Mouse (Mus musculus): ENCODE data around the gene Osbpl8. TPM values are rescaled to one million over a fixed set of nuclear protein-coding genes. Genes with fewer than 3 reads are reported as not detected.

Gene Osbpl8
- 11.4 and 12.1 TPM in 2 replicates for polyA plus RNA-seq (2016; fragmentation: Nextera tagmentation; extraction: Ambion mirVana)

GRCm38 (mm10) chr10:111164304-111165218 is at the start of gene Osbpl8:
Osbpl8 (plus strand) TSS chr10:111164752.
- Histone ChIP-seq H3K4me1 (peaks cover 61% of the 10 kb centered on the region), H3K4me3 (peak within 1 kb of the TSS; percentile 97), H3K36me3 (no peaks in the 10 kb centered on the region), H3K9ac (peak within 1 kb of the TSS; percentile 99), H3K9me3 (replicated peaks) (no peaks in the 10 kb centered on the region), H3K4me2 (peak within 1 kb of the TSS; percentile 75), H3K27ac (peak within 1 kb of the TSS; percentile 97), H3K27me3 (replicated peaks) (no peaks in the 10 kb centered on the region)
- under 1% methylated on average over 82 of the region's 84 CpGs for WGBS (ENCODE audit: insufficient replicate concordance)
- ATAC-seq = peak; percentile 93

DNA sequence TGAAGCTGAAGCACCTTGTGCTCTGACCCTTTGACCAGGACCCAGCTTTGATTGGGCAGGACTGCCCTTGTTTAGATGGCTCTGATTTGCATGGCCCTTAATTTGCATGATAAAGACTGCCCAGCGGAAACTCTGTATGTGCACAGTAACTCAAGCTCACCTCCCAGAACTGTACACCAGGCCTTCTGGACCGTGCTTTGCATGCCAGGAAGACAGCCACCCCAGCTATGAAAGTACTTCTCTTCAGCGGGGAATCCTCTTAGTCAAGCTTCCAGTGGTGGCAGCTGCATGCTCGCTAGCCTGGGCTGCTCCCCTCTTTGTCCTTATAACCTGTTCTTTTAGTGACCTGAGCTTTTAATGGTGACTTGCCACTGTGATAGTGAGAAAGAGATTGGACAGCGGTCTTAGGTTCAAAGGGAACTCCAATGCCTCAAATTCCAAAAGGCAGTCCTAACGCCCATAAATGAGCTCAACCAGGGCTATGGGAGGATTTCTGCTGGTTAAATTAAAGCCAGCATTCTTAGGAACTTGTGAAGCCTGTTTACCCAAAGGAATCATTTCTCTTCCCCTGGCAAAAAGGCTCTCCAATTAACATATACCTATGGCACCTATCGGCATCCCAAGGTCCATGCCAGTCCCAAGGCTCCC is 47.2 kb upstream of the Osbpl8 start:
- no peak overlapping the region for H3K4me2 ChIP-seq
- H3K9ac ChIP-seq = no peak overlapping the region
- no peaks in the 10 kb centered on the region for H3K36me3 ChIP-seq
- no peak for ATAC-seq
- H3K27me3 ChIP-seq (replicated peaks) = no peaks in the 10 kb centered on the region
- WGBS (ENCODE audit: insufficient replicate concordance) = 73% methylated on average over 7 of the region's 7 CpGs
- no peak overlapping the region for H3K27ac ChIP-seq
- H3K4me3 ChIP-seq = no peak overlapping the region
- H3K9me3 ChIP-seq (replicated peaks) = no peaks in the 10 kb centered on the region
- H3K4me1 ChIP-seq = peaks cover 16% of the 10 kb centered on the region

DNA sequence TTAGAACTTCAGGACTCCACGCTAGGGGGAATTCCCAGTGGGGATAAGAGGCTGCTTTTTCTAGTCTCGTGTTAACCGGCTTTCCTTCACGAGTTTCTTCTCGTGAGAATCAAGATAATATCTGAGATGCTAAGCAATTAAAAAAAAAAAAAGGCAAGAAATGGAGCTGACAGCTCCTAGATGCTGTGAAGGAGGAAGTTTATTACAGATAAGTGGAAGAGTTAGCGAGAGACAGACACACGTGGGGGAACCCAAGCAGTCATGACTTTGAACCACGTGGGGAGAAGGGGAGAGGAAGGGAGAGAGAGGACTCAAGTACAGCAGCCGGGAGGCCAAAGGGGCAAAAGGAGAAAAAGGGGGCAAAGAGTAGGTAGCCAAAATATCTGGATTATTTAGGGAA is 46.3 kb upstream of the Osbpl8 start:
- Histone ChIP-seq H3K9ac (no peak overlapping the region), H3K4me2 (no peak overlapping the region), H3K36me3 (no peaks in the 10 kb centered on the region), H3K27me3 (replicated peaks) (no peaks in the 10 kb centered on the region), H3K27ac (no peak overlapping the region), H3K4me1 (peaks cover 19% of the 10 kb centered on the region), H3K9me3 (replicated peaks) (no peaks in the 10 kb centered on the region), H3K4me3 (no peak overlapping the region)
- WGBS (ENCODE audit: insufficient replicate concordance) = 47% methylated on average over 9 of the region's 9 CpGs
- no peak for ATAC-seq

DNA sequence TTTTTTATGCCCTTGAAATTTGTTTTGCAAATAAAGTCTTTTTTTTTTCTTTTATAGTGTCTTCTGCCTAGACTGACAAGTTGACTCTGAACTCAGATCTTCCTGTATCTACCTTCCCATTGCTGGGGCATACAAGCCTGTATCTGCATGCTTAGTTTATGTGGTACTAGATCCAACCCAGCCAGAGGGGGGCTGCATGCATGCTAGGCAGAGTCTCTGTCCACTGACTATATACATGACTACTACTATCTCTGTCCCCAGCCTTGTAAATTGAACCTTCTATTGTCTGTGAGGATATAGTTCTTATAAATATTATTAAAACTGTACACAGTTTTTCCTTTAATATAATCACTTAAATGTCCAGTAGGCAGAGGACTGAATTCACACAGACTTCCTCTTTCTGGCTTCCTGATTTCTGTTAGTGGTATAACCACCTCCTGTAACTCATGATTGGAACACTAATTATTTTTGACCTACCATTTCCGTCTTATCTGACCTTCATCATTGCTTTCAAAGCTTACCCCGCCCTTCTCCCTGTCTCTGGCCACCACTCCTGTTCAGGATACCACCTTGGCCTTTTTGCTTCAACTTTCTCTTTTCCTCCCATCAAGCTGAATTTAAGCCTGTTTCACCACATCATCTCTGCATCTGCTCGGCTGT is 45.4 kb upstream of the Osbpl8 start:
- peak overlapping the region; percentile 57; the same call in 1 of the 2 replicates for H3K27ac ChIP-seq
- ATAC-seq = peak; percentile 38

DNA sequence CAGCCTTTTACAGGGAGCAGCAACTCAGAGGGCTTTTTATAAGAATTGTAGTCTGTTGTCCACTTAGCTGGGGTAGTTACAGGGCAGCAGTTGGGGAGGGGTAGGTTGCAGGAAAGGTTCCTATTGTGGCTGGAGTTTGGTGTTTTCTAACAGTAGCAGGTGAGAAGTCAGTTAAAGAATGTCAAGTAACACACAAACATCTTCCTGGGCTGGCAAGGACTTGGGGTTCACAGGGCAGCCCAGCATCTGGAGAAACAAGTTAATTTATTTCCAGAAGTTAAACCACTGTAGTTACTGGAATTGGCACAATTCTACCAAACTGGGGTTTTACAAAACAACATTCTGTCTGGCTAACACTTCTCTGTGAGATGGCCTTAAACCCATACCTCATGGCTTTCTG is 44.8 kb upstream of the Osbpl8 start:
- Histone ChIP-seq H3K4me3 (no peak overlapping the region), H3K27ac (peak overlapping the region; percentile 57), H3K4me1 (peaks cover 27% of the 10 kb centered on the region), H3K36me3 (no peaks in the 10 kb centered on the region), H3K27me3 (replicated peaks) (no peaks in the 10 kb centered on the region), H3K4me2 (peak overlapping the region; percentile 19; the same call in 1 of the 2 replicates), H3K9me3 (replicated peaks) (no peaks in the 10 kb centered on the region), H3K9ac (no peak overlapping the region)
- ATAC-seq = no peak

More for the DNA sequence above, 45.4 kb upstream of the Osbpl8 start:
- H3K4me1 ChIP-seq = peaks cover 20% of the 10 kb centered on the region
- H3K4me2 ChIP-seq = peak overlapping the region; percentile 19; the same call in 1 of the 2 replicates
- H3K9me3 ChIP-seq (replicated peaks) = no peaks in the 10 kb centered on the region
- H3K27me3 ChIP-seq (replicated peaks) = no peaks in the 10 kb centered on the region
- no peaks in the 10 kb centered on the region for H3K36me3 ChIP-seq
- no peak overlapping the region for H3K4me3 ChIP-seq
- WGBS (ENCODE audit: insufficient replicate concordance) = 16% methylated on average over 3 of the region's 3 CpGs
- no peak overlapping the region for H3K9ac ChIP-seq

GRCm38 (mm10) chr10:111122864-111123398 is 41.6 kb upstream of the Osbpl8 start:
- no peak overlapping the region for H3K9ac ChIP-seq
- H3K4me2 ChIP-seq = no peak overlapping the region
- no peaks in the 10 kb centered on the region for H3K9me3 ChIP-seq (replicated peaks)
- no peak for ATAC-seq
- 57% methylated on average over 10 of the region's 10 CpGs for WGBS (ENCODE audit: insufficient replicate concordance)
- no peak overlapping the region for H3K27ac ChIP-seq
- no peak overlapping the region for H3K4me3 ChIP-seq
- no peaks in the 10 kb centered on the region for H3K36me3 ChIP-seq
- H3K27me3 ChIP-seq (replicated peaks) = no peaks in the 10 kb centered on the region
- H3K4me1 ChIP-seq = peaks cover 31% of the 10 kb centered on the region

GRCm38 (mm10) chr10:111124175-111124574 is 40.4 kb upstream of the Osbpl8 start:
- H3K4me2 ChIP-seq = no peak overlapping the region
- no peak overlapping the region for H3K4me3 ChIP-seq
- no peaks in the 10 kb centered on the region for H3K36me3 ChIP-seq
- H3K9me3 ChIP-seq (replicated peaks) = no peaks in the 10 kb centered on the region
- H3K9ac ChIP-seq = no peak overlapping the region
- no peak overlapping the region for H3K27ac ChIP-seq
- ATAC-seq = no peak
- H3K4me1 ChIP-seq = peaks cover 21% of the 10 kb centered on the region
- H3K27me3 ChIP-seq (replicated peaks) = no peaks in the 10 kb centered on the region
- 70% methylated on average over 7 of the region's 7 CpGs for WGBS (ENCODE audit: insufficient replicate concordance)

DNA sequence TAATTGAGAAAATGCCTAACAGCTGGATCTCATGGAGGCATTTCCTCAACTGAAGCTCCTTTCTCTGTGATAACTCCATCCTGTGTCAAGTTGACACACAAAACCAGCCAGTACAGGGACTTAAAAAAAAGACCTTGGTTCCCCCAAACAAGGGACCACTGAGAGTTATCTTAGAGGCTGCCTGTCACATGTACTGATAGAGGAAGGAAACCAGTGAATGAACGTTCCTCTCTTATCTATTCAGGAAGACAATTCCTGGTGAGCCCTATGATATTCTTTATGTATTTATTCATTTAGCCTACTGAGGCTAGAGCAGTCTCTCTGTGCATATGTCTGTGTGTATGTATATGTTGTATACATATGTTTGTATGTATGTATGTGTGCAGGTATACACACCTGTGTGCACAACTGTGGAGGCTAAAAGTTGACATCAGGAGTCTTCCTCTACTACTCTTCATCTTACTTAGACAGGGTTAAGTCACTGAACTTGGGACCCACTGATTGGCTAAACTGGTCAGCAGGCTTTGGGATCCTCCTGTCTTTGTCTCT is 39.7 kb upstream of the Osbpl8 start:
- H3K4me2 ChIP-seq = no peak overlapping the region
- WGBS (ENCODE audit: insufficient replicate concordance) = 0% methylated on average over 1 of the region's 1 CpGs
- H3K36me3 ChIP-seq = no peaks in the 10 kb centered on the region
- no peak overlapping the region for H3K4me3 ChIP-seq
- H3K4me1 ChIP-seq = peaks cover 15% of the 10 kb centered on the region
- no peaks in the 10 kb centered on the region for H3K9me3 ChIP-seq (replicated peaks)
- H3K27me3 ChIP-seq (replicated peaks) = no peaks in the 10 kb centered on the region
- no peak overlapping the region for H3K27ac ChIP-seq
- no peak overlapping the region for H3K9ac ChIP-seq
- ATAC-seq = peak; percentile 65

GRCm38 (mm10) chr10:111127388-111127787 is 37.2 kb upstream of the Osbpl8 start:
- ATAC-seq = no peak
- no peak overlapping the region for H3K4me2 ChIP-seq
- no peaks in the 10 kb centered on the region for H3K36me3 ChIP-seq
- 65% methylated on average over 10 of the region's 10 CpGs for WGBS (ENCODE audit: insufficient replicate concordance)
- no peak overlapping the region for H3K4me3 ChIP-seq
- no peaks in the 10 kb centered on the region for H3K27me3 ChIP-seq (replicated peaks)
- H3K9ac ChIP-seq = no peak overlapping the region
- peaks cover 15% of the 10 kb centered on the region for H3K4me1 ChIP-seq
- no peak overlapping the region for H3K27ac ChIP-seq
- H3K9me3 ChIP-seq (replicated peaks) = no peaks in the 10 kb centered on the region

GRCm38 (mm10) chr10:111128493-111128892 is 36.1 kb upstream of the Osbpl8 start:
- no peak overlapping the region for H3K9ac ChIP-seq
- H3K4me3 ChIP-seq = no peak overlapping the region
- no peak overlapping the region for H3K4me2 ChIP-seq
- H3K36me3 ChIP-seq = no peaks in the 10 kb centered on the region
- peaks cover 12% of the 10 kb centered on the region for H3K4me1 ChIP-seq
- no peak for ATAC-seq
- WGBS (ENCODE audit: insufficient replicate concordance) = 56% methylated on average over 3 of the region's 3 CpGs
- no peaks in the 10 kb centered on the region for H3K9me3 ChIP-seq (replicated peaks)
- H3K27me3 ChIP-seq (replicated peaks) = no peaks in the 10 kb centered on the region
- H3K27ac ChIP-seq = no peak overlapping the region

DNA sequence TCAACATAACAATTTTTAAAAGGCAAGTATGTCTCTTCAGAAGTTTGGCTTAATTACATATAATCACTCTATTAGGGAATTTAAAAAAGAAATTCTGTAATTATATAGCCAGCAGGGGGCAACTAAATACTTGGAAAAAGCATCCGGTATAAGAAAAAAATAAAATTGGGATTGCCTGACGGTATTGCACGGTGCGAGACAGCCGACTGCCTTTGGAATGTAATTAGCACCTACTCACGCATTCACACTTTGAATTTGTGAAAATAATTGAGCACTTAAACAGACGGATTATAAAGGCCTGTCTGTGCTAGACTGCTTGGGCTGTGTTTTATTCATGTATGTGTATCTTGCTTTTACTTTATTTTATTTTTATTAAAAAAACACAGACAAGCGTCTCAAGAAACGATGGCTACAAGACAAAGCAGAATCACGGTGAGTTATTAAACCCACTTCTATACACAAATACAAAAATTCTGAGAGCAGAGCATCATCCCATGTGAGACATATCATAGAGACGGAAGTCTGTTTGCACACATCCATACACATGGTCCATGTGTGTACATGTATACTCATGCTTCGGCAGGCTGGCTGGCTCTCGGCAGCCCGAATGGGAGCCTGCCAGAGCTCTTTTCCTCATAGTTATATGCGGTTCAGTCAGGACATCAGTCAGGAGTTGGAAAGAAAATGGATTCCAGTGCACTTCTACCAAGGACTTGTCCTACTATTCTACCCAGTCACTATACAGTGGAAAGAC is 34.5 kb upstream of the Osbpl8 start:
- no peaks in the 10 kb centered on the region for H3K36me3 ChIP-seq
- ATAC-seq = no peak
- 81% methylated on average over 15 of the region's 15 CpGs for WGBS (ENCODE audit: insufficient replicate concordance)

More for the DNA sequence above, 34.5 kb upstream of the Osbpl8 start:
- Histone ChIP-seq H3K4me1 (peaks cover 1% of the 10 kb centered on the region), H3K9ac (no peak overlapping the region), H3K9me3 (replicated peaks) (no peaks in the 10 kb centered on the region), H3K4me3 (no peak overlapping the region), H3K27ac (no peak overlapping the region), H3K4me2 (no peak overlapping the region), H3K27me3 (replicated peaks) (no peaks in the 10 kb centered on the region)

All from liver, embryonic 12.5 days (tissue).